Mouse (Mus musculus) brain, embryonic 14.5 days (tissue): Measurements from ENCODE around the gene Car10.

Source experiments
- CTCF ChIP-seq: fragments of 200-500 bp; IDR thresholded peaks from 2 replicates; pipeline ENCODE4 v1.5.1; 2012; ENCODE audit warnings: inconsistent platforms, mild to moderate bottlenecking, moderate library complexity, borderline replicate concordance; ENCODE audit not compliant: insufficient read depth, insufficient read length; ENCODE audit errors: extremely low read depth
- POLR2A ChIP-seq: fragments of 200-500 bp; IDR thresholded peaks from 2 replicates; pipeline ENCODE4 v1.6.1; 2012; ENCODE audit warnings: mild to moderate bottlenecking, inconsistent platforms, borderline replicate concordance; ENCODE audit not compliant: poor library complexity, insufficient read depth, insufficient read length, severe bottlenecking; ENCODE audit errors: extremely low read depth

DNA sequence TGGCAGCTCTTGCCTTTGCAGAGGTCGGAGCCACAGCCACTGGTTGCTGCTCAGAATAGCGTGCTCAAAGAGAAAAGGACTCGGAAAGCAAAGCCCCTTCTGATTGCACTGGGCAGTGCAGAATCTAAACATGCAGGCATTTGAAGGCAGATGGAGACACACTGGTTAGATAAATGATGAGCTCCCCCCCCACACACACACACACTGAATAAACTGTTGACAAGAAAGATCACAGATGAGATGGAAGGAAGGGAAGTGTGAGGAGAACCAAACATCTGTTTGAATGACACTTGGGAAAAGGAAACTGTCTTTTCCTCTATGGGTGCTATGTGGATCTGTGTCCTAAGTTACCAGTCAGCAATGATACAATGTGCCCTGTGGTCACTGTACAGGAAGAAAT lies 349.7 kb downstream of the Car10 start:
- TF ChIP-seq CTCF (no peak), POLR2A (no peak)
